Mouse (Mus musculus) embryonic facial prominence, embryonic 14.5 days (tissue): ENCODE measurements at regions not wholly inside any gene's neighbourhood (a gene's known extent, or its start where the extent isn't known, plus 50 kb on each side); places are given as distances from the start of the nearest gene placed in this dataset.

Experiments used
- ATAC-seq: fragments of 200-750 bp; cut with Nextera tagmentation; 2 replicates; pipeline ENCODE4 v1.8.0; 2017; ENCODE audit warnings: low read depth, moderate number of reproducible peaks, moderate TSS enrichment
- DNase-seq: peaks from one replicate; pipeline ENCODE4 v3.0.0-alpha.2; 2015; ENCODE audit warnings: low spot score
- H3K27ac ChIP-seq: fragments of 300-500 bp; sonication (generic); replicated peaks from 2 replicates; pipeline ENCODE4 v1.5.1; 2014; ENCODE audit warnings: low read depth, mild to moderate bottlenecking, low read length, moderate library complexity
- H3K27me3 ChIP-seq: fragments of 300-500 bp; sonication (generic); replicated peaks from 2 replicates; pipeline ENCODE4 v1.6.1; 2014; ENCODE audit warnings: low read length; ENCODE audit not compliant: control insufficient read depth, insufficient read depth
- H3K36me3 ChIP-seq: fragments of 300-500 bp; sonication (generic); 2 replicates; pipeline ENCODE4 v1.6.1; 2014; ENCODE audit warnings: low read length, mixed read lengths; ENCODE audit not compliant: control insufficient read depth, insufficient read depth
- H3K4me1 ChIP-seq: fragments of 300-500 bp; sonication (generic); 2 replicates; pipeline ENCODE4 v1.6.1; 2014; ENCODE audit warnings: antibody characterized with exemption, low read length; ENCODE audit not compliant: control insufficient read depth, insufficient read depth
- H3K4me2 ChIP-seq: fragments of 300-500 bp; sonication (generic); 2 replicates; pipeline ENCODE4 v1.6.1; 2014; ENCODE audit warnings: low read depth, mild to moderate bottlenecking, low read length, moderate library complexity, mixed read lengths
- H3K4me3 ChIP-seq: fragments of 300-500 bp; sonication (generic); 2 replicates; pipeline ENCODE4 v1.5.1; 2014; ENCODE audit warnings: low read depth, mild to moderate bottlenecking, low read length
- H3K9ac ChIP-seq: fragments of 300-500 bp; sonication (generic); 2 replicates; pipeline ENCODE4 v1.6.1; 2014; ENCODE audit warnings: low read depth, mild to moderate bottlenecking, low read length, moderate library complexity, mixed read lengths
- H3K9me3 ChIP-seq: fragments of 300-500 bp; sonication (generic); 2 replicates; pipeline ENCODE4 v1.6.1; 2016; ENCODE audit warnings: low read length; ENCODE audit not compliant: control insufficient read depth
- WGBS: fragments of 180-500 bp; shearing (Covaris S2); extraction: QIAGEN DNeasy Blood & Tissue Kit; methylation state at CpG from one replicate; pipeline ENCODE4 v1.1.7; 2014; 5-methylcytosine and 5-hydroxymethylcytosine counted together

GRCm38 (mm10) chr14:68022925-68023324, 1271.2 kb downstream of the Synb start:
- H3K4me3 ChIP-seq = no peak overlapping the region
- ATAC-seq (no peak), DNase-seq (no peak)
- no peaks in the 10 kb centered on the region for H3K4me1 ChIP-seq
- no peaks in the 10 kb centered on the region for H3K9me3 ChIP-seq
- no peaks in the 10 kb centered on the region for H3K27me3 ChIP-seq
- H3K4me2 ChIP-seq = no peak overlapping the region
- H3K27ac ChIP-seq = no peak overlapping the region
- no peak overlapping the region for H3K9ac ChIP-seq
- 88% methylated on average over 10 of the region's 10 CpGs for WGBS
- no peaks in the 10 kb centered on the region for H3K36me3 ChIP-seq

- H3K4me3 ChIP-seq = no peak overlapping the region
- H3K9me3 ChIP-seq = no peaks in the 10 kb centered on the region
- H3K36me3 ChIP-seq = no peaks in the 10 kb centered on the region
- H3K4me2 ChIP-seq = no peak overlapping the region
- DNase-seq (no peak), ATAC-seq (0 out of 2 replicates have a peak, but pooled peaks have one; percentile 22)
- H3K27ac ChIP-seq = no peak overlapping the region
- no peak overlapping the region for H3K9ac ChIP-seq
- WGBS = 60% methylated on average over 7 of the region's 7 CpGs
- no peaks in the 10 kb centered on the region for H3K27me3 ChIP-seq
- no peaks in the 10 kb centered on the region for H3K4me1 ChIP-seq
Observed at GRCm38 (mm10) chr14:68021240-68021639, 1272.9 kb downstream of the Synb start.

DNA sequence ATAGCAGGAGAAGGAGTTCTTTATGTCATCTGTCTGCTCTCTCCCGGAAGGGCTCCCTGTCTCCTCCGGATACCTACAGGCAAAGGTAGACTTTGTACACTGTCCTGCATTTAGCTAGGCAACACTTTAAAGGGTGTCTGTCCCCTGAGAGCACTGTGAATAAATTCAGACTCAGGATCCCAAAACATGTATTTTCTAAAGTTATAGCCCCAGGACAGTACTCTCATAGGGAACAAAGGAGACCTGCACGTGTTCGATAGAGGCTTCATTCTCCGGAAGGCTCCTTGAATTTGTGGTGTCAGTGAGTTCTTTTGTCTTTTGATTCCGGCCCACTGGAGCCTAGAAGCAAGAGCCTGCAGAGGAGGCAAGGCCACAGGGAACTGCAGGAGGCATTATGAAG, 1273.3 kb downstream of the Synb start:
- WGBS = 65% methylated on average over 6 of the region's 6 CpGs

DNA sequence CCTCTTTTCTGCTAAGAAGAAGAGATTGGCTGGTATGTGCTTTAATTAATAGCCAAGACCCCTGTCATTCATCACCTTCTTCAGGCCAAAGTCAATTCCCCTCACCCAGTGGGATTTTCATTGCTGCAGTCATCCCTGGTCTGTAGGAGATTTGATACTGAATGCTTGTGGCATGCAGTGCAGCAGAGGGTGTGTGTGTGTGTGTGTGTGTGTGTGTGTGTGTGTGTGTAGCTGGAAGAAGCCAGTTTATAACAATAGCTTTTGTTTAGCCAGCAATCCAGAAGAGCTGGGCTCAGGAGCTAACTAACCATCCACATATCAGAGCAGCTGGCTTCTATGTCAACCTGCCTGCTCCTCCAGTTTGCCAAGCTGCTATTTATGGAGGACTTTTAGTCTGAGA, 1275.4 kb downstream of the Synb start:
- Histone ChIP-seq H3K9me3 (no peaks in the 10 kb centered on the region), H3K4me1 (no peaks in the 10 kb centered on the region), H3K36me3 (no peaks in the 10 kb centered on the region), H3K4me2 (no peak overlapping the region), H3K4me3 (no peak overlapping the region), H3K9ac (no peak overlapping the region), H3K27me3 (no peaks in the 10 kb centered on the region), H3K27ac (no peak overlapping the region)
- ATAC-seq (no peak), DNase-seq (no peak)

More for the DNA sequence above, 1273.3 kb downstream of the Synb start:
- H3K27me3 ChIP-seq = no peaks in the 10 kb centered on the region
- no peak for DNase-seq
- H3K4me3 ChIP-seq = no peak overlapping the region
- H3K36me3 ChIP-seq = no peaks in the 10 kb centered on the region
- no peak for ATAC-seq
- H3K4me1 ChIP-seq = no peaks in the 10 kb centered on the region
- H3K9ac ChIP-seq = no peak overlapping the region
- H3K9me3 ChIP-seq = no peaks in the 10 kb centered on the region
- H3K4me2 ChIP-seq = no peak overlapping the region
- no peak overlapping the region for H3K27ac ChIP-seq

DNA sequence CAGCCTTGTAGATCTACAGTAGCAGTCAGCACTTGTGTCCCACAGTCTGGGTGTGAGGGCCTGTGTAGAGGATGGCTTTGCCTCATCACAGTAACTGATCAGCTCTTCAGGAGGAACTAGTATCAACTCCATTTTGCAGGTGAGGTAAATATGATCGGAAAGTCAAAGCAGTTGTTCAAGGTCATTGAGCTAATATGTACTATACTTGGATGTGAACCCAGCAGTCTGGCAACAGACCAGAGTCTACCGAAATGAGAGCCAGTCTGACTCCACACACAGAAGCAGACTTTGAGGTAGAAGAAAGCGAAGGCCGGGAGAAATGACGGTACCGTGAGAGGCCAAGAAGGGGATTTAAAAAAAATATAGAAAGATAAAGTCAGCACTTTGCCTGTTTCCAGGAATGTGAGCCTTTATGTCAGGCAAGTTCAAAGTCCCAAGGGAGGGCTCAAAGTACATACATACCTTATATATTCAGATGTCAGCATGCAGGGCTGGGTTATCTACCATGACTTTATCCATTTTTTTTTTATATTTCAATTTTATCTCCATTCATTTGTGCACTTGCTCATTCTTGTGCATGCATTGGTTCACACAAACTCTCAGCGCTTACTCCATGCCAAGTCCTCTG, 1297.2 kb downstream of the Synb start:
- ATAC-seq = no peak

GRCm38 (mm10) chr14:67993611-67994051, 1300.5 kb downstream of the Synb start:
- peaks cover 3% of the 10 kb centered on the region; the same call in 1 of the 2 replicates for H3K27me3 ChIP-seq
- no peak overlapping the region for H3K27ac ChIP-seq

More for the DNA sequence above, 1297.2 kb downstream of the Synb start:
- Histone ChIP-seq H3K9ac (no peak overlapping the region), H3K9me3 (peaks cover under 1% of the 10 kb centered on the region; the same call in 1 of the 2 replicates), H3K36me3 (no peaks in the 10 kb centered on the region), H3K27ac (no peak overlapping the region), H3K4me3 (no peak overlapping the region), H3K4me2 (no peak overlapping the region), H3K27me3 (peaks cover 3% of the 10 kb centered on the region; the same call in 1 of the 2 replicates), H3K4me1 (0 out of 2 replicates have a peak, but pooled peaks cover 6% of the 10 kb centered on the region)
- WGBS = 63% methylated on average over 7 of the region's 7 CpGs
- DNase-seq = no peak

DNA sequence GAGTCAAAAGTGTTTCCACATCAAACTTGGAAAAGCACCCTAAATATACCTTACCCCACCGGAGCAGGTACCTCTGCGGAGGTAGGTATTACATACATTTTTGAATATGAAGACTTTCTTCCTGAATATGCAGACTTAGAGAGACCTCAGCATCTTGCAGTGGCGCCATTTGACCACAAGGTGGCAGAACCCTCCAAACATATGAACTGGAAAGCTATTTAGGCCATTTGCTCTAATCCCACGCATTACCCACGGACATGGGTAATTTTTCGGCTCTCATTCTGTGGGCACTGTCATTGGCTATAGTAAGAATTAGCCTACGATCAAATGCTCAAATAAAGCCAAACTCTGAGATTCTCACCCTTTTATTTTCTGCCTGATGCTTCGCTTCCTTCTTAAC, 1301.0 kb downstream of the Synb start:
- H3K4me3 ChIP-seq = no peak overlapping the region
- ATAC-seq = no peak
- 16% methylated on average over 8 of the region's 8 CpGs for WGBS
- H3K27ac ChIP-seq = no peak overlapping the region
- peak overlapping the region; percentile 36 for H3K4me2 ChIP-seq
- 0 out of 2 replicates have a peak overlapping the region, but pooled peaks have one; percentile 19 for H3K9ac ChIP-seq
- DNase-seq = peak; percentile 64
- no peaks in the 10 kb centered on the region for H3K36me3 ChIP-seq
- H3K9me3 ChIP-seq = no peaks in the 10 kb centered on the region
- H3K27me3 ChIP-seq = peaks cover 3% of the 10 kb centered on the region; the same call in 1 of the 2 replicates
- H3K4me1 ChIP-seq = 0 out of 2 replicates have a peak, but pooled peaks cover 6% of the 10 kb centered on the region

More at GRCm38 (mm10) chr14:67993611-67994051, 1300.5 kb downstream of the Synb start:
- Histone ChIP-seq H3K4me1 (0 out of 2 replicates have a peak, but pooled peaks cover 6% of the 10 kb centered on the region), H3K4me2 (peak overlapping the region; percentile 36), H3K36me3 (no peaks in the 10 kb centered on the region), H3K4me3 (no peak overlapping the region), H3K9ac (0 out of 2 replicates have a peak overlapping the region, but pooled peaks have one; percentile 19), H3K9me3 (no peaks in the 10 kb centered on the region)
- ATAC-seq = no peak
- WGBS = 59% methylated on average over 13 of the region's 13 CpGs
- no peak for DNase-seq

- H3K36me3 ChIP-seq = no peaks in the 10 kb centered on the region
- no peak overlapping the region for H3K4me2 ChIP-seq
- no peak overlapping the region for H3K9ac ChIP-seq
- no peaks in the 10 kb centered on the region for H3K9me3 ChIP-seq
- no peak for ATAC-seq
- no peak for DNase-seq
- H3K4me3 ChIP-seq = no peak overlapping the region
- WGBS = 60% methylated on average over 6 of the region's 6 CpGs
- H3K27ac ChIP-seq = no peak overlapping the region
- H3K27me3 ChIP-seq = peaks cover 3% of the 10 kb centered on the region; the same call in 1 of the 2 replicates
- H3K4me1 ChIP-seq = 0 out of 2 replicates have a peak, but pooled peaks cover 6% of the 10 kb centered on the region
Observed at GRCm38 (mm10) chr14:67992088-67992487, 1302.0 kb downstream of the Synb start.

- no peaks in the 10 kb centered on the region for H3K9me3 ChIP-seq
- H3K4me2 ChIP-seq = no peak overlapping the region
- H3K4me3 ChIP-seq = no peak overlapping the region
- H3K36me3 ChIP-seq = no peaks in the 10 kb centered on the region
- WGBS = 72% methylated on average over 3 of the region's 3 CpGs
- peaks cover 3% of the 10 kb centered on the region; the same call in 1 of the 2 replicates for H3K27me3 ChIP-seq
- 0 out of 2 replicates have a peak, but pooled peaks cover 6% of the 10 kb centered on the region for H3K4me1 ChIP-seq
- DNase-seq = no peak
- H3K9ac ChIP-seq = no peak overlapping the region
- H3K27ac ChIP-seq = no peak overlapping the region
- no peak for ATAC-seq
Observed at GRCm38 (mm10) chr14:67990271-67990670, 1303.8 kb downstream of the Synb start.
